Mouse (Mus musculus) liver, postnatal 0 days (tissue): ENCODE data around the gene Gigyf2.

ENCODE experiments used
- CTCF ChIP-seq: sonication (generic); IDR thresholded peaks from 2 replicates; pipeline ENCODE4 v1.5.1; 2016; ENCODE audit warnings: antibody characterized with exemption, low read depth
- EP300 ChIP-seq: IDR thresholded peaks from 2 replicates; pipeline ENCODE4 v1.6.1; 2016; ENCODE audit warnings: antibody characterized with exemption, low read depth, mild to moderate bottlenecking

GRCm38 (mm10) chr1:87324649-87325048, 2.1 kb upstream of the Gigyf2 start:
- TF ChIP-seq CTCF: no peak
- TF ChIP-seq EP300: no peak
